Mouse (Mus musculus) layer of hippocampus, postnatal 25 days (tissue): Measurements from ENCODE around the gene Atp6ap1l. TPM values are rescaled to one million over a fixed set of nuclear protein-coding genes. Genes with fewer than 3 reads are reported as not detected.
"Not testable (repeated sequence)": the region's sequence is repeated elsewhere in the genome, so short reads cannot be mapped to it uniquely, and the experiment has no call there.

Experiments
- DNase-seq, 2 experiments: peaks; one replicate each; pipeline ENCODE4 v3.0.0; 2022; ENCODE audit warnings: mixed read lengths in 2 of 2, low spot score in 1 of 2; ENCODE audit errors: extremely low spot score in 1 of 2
- total RNA-seq, 2 experiments: library from RNA; stranded (reverse); gene quantifications; 2 replicates each; pipeline ENCODE4 v1.2.3; 2021

Atp6ap1l gene
- 1 to 10 TPM; 2.0 to 2.7 TPM for total RNA-seq

DNA sequence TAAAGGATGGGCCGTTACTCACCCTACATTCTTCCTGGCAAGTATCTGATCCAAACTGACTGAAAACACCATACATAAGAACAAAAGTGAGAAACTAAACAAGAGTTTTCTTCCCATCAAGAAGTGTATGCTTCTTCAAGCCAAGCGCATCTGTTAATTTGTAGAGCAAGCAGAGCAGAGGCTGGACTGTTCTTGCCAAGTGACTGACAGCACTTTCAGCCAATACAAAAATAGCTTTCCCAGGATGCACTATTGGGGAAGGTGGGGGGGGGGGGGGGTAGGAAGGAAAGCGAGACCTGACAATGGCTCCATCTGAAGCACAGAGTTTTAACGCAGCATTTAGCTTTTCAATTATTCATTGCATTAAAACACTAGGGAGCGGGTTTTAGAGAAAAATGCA is at the start of gene Atp6ap1l:
Gene Atp6ap1l (minus strand): TSS at position 180 of the 400 bp plus-strand sequence.
- no peak for DNase-seq

DNA sequence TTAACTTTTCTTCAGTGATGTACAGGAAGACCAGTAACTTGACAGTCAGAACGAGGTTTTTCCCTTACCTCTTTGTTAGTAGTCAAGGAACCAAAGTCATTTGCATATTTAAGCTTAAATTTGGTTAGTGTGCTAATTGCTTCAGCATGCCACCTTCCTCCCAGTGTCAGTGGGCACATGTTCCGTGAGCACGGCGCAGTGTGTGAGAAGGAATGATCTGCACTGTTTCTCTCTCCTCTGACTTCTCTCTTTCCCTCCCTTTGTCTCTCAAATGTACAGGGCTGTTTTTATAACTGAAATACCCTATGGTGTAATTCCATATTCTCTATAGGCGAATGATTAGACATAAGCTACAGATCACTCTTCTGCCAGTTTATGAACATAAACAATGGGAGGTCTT is 34.4 kb upstream of the Atp6ap1l start:
- DNase-seq, result no peak

DNA sequence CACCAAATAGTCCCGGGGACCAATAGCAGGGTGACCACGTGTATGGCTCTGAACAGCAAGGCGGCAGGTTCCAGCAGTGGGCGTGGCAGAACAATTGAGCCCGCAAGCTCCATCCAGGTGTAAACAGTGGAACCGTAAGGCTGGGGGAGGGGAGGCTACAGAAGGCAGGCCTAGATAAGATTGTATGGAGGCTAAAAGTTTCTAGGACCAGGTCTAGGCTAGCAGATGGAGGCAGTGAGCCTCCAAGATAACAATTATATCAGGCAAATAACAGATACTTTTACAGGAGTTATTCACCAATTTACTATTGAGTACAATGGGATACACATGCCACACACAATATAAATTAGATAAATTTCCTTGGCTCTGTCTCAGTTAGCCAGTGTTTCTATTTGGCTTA is 34.0 kb upstream of the Atp6ap1l start:
- DNase-seq, result no peak

DNA sequence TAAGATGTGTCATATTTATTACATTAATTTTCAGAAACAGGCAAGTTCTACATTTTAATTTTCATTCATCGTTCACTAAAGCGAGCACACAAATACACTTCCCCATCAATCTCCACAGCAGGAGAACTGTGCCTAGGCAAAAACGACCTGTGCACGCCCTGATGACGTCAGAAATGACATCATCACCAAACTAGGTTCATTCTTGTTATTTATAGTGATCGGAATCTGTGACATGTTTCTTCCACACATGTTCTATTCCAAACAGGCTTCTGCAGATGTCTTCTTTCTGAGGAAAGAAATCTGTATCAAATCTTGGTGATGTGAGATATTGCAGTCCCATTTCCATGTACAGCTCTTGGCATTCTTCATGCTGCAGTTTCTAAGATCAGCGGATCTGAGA is 30.7 kb upstream of the Atp6ap1l start:
- DNase-seq, result no peak

GRCm38 (mm10) chr13:90933256-90933655 is 28.1 kb upstream of the Atp6ap1l start:
- DNase-seq, result no peak

GRCm38 (mm10) chr13:90929847-90930246 is 24.7 kb upstream of the Atp6ap1l start:
- DNase-seq, result peak; percentile 26 to 85

DNA sequence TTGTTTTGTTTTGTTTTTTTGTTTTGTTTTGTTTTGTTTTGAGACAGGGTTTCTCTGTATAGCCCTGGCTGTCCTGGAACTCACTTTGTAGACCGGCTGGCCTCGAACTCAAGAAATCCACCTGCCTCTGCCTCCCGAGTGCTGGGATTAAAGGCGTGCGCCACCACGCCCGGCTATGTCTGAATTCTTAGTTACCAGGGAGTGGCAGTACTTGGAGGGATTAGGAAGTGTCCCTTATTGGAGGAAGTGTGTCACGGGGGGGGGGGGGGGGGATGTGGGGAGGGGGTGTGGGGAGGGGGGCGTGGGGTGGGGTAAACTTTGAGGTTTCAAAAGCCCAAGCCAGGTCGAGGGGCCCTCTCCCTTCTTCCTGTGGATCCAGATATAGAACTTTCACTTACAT is 23.1 kb upstream of the Atp6ap1l start:
- not testable (repeated sequence) for DNase-seq

GRCm38 (mm10) chr13:90926938-90927633 is 21.9 kb upstream of the Atp6ap1l start:
- no peak for DNase-seq

DNA sequence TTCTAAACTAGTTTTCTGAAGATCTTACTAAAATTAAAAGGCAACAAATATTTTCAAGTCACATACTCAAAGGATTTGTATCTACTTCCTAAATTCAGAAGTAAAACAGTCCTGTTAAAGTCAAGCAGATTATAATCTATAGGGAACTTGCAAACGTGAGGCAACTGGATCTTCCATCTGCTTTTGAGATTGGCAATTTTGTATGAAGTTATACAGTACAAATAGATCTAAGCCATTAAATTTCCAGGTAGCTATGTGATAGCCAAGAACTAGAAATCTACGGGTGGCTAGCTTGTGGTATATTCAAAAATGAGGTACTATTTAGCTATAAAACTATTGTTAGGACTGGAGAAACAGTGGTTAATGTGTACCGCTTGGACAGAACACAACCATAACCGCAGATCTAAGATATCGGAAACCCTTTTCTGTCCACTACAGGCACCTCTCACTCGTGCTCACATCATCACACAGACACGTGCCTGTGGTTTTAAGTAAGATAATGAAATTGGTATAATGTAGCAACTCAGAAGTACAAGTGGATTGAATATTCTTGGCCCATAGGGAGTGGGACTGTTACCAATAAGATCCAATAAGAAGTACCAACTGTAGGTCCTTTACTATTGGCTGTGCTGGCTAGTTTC is 21.1 kb upstream of the Atp6ap1l start:
- no peak for DNase-seq

DNA sequence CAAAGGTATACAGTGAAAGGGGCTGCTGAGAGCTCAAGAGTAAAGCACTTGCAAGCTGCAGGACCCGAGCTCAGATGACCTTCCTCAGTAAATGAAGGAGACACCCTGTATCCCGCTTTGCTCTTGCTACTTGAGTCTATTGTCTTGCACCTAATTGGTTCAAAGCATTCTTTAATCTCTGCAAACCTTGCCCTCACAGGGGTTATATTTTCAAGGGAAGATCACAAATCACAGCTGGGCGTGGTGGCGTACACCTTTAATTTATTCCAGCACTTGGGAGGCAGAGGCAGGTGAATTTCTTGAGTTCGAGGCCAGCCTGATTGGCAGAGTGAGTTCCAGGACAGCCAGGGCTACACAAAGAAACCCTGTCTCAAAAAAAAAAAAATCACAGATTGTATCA is 20.0 kb upstream of the Atp6ap1l start:
- no peak for DNase-seq

DNA sequence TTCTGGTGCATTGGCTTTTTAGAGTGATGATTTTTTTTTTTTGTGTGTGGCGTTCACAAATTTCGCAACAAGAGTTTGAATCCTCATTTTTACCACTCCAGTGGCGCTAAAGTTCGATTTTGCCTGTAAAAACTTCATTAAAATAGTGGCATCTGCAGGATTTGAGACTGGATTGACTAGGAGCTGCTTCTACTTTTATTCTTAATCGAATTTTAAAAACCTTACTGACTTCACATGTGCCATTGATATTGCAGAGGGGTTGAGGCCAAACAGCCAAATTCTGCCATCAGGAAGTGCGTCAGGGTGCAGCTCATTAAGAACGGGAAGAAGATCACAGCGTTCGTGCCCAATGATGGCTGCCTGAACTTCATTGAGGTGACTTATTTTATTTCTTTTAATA is 18.9 kb upstream of the Atp6ap1l start:
- no peak for DNase-seq

DNA sequence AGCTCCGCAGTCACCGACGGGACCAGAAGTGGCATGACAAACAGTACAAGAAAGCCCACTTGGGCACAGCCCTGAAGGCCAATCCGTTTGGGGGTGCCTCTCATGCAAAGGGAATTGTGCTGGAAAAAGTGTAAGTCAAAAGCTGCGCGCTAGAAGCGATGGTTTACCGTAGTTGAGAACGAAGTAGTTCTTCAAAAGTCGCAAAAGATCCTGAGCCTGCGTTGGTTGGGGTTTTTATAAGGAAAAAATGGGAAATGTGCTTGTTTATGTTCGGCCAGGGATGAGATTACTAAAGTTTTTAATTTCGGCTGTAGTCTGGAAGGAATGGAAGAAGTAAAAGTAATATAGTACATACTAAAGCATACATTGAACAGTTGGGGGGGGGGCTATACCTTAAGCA is 18.5 kb upstream of the Atp6ap1l start:
- DNase-seq, result not testable (repeated sequence)

GRCm38 (mm10) chr13:90922751-90923612 is 17.8 kb upstream of the Atp6ap1l start, which contains the start of gene Rps23:
Gene Rps23, plus strand, starts transcription at chr13:90922958.
- peak; percentile 82 to 87 for DNase-seq

- no peak for DNase-seq
Observed at GRCm38 (mm10) chr13:90914721-90915120, 9.6 kb upstream of the Atp6ap1l start.

DNA sequence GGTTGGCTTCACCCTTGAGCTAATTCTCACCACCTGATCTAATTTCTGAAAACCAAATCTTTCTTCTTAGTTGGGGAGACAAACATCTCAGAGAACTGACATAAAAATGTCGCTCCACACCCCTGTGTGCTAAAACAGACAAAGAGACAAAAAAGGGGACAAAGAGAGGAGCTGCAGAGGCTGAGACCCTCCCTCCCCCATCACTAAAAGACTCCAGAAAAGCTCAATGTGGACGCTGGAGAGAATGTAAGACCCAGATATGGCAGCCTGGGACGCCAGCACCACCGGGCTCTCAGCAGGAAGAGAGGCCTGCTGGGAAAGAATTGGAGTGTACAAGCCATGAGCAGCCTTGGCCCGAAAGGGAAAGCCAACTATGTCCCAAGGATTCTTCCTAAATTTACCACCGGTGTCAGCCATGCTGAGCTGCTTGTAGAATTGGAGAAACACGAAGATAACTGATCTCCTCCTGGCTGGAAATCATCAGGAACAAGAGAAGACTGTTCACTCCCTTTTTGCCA is 8.6 kb upstream of the Atp6ap1l start:
- peak in 1 of 2 experiments; percentile 19 for DNase-seq

- peak in 1 of 2 experiments; percentile 26 for DNase-seq
Observed at GRCm38 (mm10) chr13:90912760-90913674, 7.9 kb upstream of the Atp6ap1l start.

DNA sequence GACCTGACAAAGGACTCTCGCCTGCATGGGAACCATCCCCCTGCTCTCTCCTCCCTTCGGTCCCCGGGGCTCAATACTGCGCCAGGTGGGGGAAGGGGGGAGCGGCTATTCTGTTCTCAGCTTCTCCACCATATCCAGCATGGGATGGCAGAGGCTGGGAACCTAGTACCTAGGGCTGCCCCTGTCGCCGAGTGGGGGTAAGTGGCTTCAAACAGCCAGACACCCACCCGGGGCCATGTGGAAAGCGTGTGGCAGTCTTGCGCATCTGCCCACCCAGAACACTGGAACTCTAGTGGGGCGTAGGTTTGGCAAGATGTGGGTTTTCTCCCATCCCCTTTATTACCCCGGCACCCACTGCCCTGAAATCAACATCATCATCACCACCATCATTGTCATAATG is 2.2 kb upstream of the Atp6ap1l start:
- DNase-seq, result no peak

DNA sequence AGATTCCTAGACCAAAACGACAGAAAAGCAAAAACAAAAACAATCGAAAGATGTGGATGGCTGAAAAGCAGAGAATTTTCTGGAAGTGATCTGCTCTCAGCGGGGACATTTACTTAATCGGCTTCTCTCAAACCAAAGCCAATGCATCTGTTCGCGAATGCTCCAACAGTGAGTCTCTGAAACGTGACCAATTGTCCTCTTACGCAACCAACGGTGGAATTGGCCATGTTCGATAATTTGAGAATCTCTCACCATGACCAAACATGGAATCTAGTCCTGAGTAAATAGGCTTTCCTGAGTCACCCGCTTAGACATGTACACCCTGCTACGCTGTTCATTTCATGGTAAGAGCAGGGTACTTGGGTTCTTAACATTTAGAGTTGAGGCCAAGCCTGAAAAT is 8.3 kb downstream of the Atp6ap1l start:
- DNase-seq, result no peak

GRCm38 (mm10) chr13:90896098-90896497 is 9.1 kb downstream of the Atp6ap1l start:
- peak in 1 of 2 experiments; percentile 36 for DNase-seq

GRCm38 (mm10) chr13:90894819-90895218 is 10.3 kb downstream of the Atp6ap1l start:
- DNase-seq, result no peak
